Mouse (Mus musculus): ENCODE measurements around the gene Usp16. TPM values are rescaled to one million over a fixed set of nuclear protein-coding genes. Genes with fewer than 3 reads are reported as not detected.
"Not testable (repeated sequence)": the region's sequence is repeated elsewhere in the genome, so short reads cannot be mapped to it uniquely, and the experiment has no call there.

Usp16 gene
- total RNA-seq, 2 experiments from 2014 or later = 42.0 to 47.6 TPM

- no peak for DNase-seq
These were observed 34.1 kb downstream of the Usp16 start for GRCm38 (mm10) chr16:87488605-87489004.

- DNase-seq = not testable (repeated sequence)
These were observed 37.8 kb downstream of the Usp16 start for GRCm38 (mm10) chr16:87492191-87492792.

DNA sequence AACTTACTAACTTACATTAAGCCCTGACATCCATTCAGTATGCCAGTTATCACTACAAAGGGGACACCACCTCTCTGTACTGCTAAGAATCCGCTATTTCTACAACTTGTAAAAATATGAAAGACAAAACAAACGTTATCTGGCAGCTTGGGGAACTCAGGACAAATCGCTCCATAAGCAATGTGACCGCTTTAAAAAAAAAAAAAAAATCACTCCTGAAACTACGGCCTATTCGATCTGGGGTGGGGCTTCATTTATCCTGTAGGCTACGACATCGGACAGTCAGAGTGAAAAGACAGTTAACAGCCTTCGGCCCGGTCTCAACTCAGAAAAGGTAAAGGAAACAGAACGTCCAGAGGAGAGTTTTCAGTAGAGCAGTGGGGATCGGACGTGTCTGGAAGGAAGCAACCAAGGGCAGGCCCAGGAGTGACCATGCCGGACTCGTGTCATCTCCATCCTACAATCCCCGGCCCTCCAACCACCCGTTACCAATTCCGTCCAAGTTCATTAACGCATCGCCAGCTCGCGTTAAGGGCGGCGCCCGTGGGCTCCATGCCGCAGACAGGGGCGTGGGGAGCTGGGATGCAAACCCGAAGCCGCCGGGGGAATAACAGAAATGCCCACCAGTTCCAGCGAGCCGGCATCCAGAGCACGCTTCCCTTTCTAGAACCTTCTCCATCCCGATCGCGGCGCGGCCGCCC is 40.6 kb downstream of the Usp16 start:
- DNase-seq = peak in 1 of 2 experiments; percentile 6

DNA sequence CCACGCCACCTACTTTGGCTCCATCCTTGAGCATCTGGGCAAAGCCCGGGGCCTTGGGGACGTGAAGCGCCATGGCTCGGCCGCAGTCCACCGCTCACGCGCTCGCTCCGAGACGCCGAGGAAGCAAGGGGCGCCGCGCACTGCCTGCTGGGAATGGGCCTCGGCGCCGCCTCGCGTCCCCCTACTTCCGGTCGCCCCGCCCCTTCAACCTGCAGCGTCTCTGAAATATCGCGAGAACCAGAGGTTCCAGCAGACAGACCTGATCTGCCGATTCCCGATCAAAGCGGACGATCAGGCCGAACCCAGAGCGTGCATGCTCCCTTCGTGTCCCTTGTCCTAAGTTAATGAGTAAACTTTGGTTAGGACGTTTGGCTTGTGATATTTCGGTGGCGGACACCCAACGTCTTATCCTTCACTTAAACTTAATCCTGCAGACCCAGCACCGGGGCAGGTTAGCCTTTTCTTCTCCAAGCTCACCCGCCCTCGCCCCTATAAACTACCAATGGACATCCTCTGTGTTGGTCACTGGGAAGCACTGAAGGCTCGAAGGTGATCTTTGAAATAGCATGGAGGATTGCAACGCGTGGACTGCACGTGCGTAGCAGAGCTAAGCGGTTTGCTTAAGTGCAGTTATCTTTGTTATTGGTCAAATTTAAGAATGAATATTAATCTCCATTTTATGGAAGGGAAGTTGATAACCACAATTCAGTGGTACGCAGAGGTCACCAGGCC is 41.4 kb downstream of the Usp16 start, which contains the start of gene Cct8:
Gene Cct8 (minus strand): TSS at position 158 of the 732 bp plus-strand sequence.
- DNase-seq = peak; percentile 94 to 95

DNA sequence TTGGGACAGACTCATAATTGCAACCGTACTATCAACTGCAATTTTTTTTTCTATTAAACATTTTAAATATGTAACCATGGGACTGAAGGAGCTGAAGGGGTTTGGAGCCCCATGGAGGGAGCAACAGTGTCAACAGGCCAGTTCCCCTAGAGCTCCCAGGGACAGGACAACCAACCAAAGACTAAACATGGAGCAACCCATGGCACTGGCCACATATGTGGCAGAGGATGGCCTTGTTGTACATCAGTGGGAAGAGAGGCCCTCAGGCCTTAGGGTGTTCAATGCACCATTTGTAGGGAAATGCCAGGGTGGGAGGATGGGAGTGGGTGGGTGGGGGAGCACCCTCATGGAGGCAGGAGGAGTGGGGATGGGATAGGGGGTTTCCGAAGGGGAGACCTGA is 42.2 kb downstream of the Usp16 start:
- no peak for DNase-seq

GRCm38 (mm10) chr16:87497171-87497570 is 42.7 kb downstream of the Usp16 start:
- DNase-seq = no peak

GRCm38 (mm10) chr16:87499556-87499955 is 45.1 kb downstream of the Usp16 start:
- no peak for DNase-seq

DNA sequence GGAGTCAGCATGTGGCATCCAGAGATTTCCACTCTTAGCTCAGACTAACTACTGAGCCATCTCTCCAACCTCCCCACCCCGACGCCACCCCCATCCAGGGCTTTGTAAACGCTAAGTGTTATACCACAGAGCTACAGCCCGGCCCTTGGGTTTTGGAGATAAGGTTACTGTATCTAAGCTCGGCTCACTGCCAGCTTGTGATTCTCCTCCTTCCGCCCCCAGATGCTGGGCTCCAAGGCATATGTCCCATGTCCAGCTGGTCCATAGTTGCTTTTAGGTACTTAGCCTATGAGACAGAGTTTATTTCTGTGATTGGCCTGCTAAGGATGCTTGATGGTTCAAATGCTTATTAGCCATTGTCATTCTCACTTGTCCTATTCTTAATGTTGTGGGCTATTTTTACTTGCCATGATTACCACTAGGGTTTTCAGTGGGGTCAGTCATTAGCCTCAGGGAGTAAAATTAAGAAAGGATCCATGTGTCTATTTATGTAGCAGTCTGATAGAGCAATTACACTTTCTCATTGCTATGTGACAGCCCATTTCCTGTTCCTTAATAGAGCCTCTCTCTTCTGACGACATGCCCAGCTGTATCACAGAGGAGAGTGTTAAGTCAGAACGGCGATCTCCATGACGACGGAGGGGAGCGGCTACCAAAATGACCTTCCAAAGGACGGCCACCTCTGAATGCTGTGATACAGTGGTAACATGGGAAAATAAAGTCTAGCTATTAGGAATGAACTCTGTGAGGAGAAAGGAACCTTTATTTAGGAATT is 47.0 kb downstream of the Usp16 start:
- no peak for DNase-seq

DNA sequence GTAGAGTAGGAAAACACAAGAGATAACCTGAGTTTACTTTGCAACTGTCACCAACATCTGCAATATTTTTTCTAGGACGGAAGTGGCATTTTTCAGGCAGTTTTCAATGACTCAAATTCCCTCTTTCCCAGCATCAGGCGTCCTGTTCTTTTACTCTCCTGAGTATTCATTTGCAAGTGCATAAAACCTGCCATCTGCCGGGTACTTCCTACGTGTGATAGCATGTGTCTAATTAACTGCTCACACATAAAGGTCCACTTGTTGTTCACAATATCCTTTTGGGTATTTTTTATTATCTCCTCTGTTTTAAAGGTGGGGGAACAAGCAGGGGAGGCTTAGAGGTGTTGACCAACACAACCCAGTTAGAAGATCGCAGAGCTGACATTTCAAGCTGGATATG is 57.2 kb downstream of the Usp16 start:
- no peak for DNase-seq

- no peak for DNase-seq
These were observed 57.8 kb downstream of the Usp16 start for GRCm38 (mm10) chr16:87512331-87512730.

DNA sequence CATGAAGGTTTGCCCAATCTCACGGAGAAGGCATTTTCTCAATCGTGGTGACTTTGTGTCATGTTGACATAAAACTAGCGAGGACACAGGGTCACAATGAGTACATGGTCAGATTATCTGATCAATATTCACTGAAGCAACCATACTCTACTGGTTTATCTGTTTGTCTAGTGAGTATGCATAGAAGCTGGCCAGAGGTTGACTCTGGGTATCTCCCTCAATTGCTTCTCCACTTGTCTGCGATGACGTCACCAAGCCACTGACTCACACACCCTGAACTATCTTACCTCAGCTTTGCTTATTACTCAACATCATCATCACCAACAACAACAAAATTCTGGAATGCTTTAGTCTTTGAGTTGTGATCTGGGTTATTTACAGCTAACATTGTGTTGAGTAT is 69.7 kb downstream of the Usp16 start:
- no peak for DNase-seq

GRCm38 (mm10) chr16:87527553-87528249 is 73.2 kb downstream of the Usp16 start:
- DNase-seq = no peak

DNA sequence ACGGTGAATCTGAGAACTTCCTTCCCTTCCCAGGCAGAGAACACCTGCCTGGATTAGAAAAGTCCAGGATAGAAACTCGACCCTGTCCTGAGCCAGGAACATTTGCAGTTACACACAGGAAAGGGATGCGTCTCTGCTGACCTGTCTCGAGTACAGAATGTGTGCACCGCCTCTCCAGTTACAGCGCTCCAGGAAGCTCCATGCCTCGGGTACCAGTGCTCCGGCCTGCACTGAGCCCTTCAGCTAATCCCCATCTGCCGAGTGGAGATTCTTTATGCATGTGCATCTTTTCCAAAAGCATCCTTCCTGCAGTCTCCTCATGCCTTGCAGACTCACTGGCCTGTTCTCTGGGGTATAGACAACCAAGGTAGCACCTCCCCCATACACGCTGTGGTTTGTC is 74.3 kb downstream of the Usp16 start:
- DNase-seq = no peak

Other genes with a start within 250 kb of the Usp16 start
- 10 to 100 TPM; 18.9 to 20.0 TPM for gene N6amt1, start 100.5 kb upstream of the Usp16 start, total RNA-seq (2021)
- 10 to 100 TPM; 46.9 to 50.0 TPM for gene Ltn1, start 22.1 kb upstream of the Usp16 start, total RNA-seq (2021)
- gene Rwdd2b, start 14.1 kb upstream of the Usp16 start, total RNA-seq (2021) = 10 to 100 TPM in 1 of 2 experiments, 1 to 10 TPM in 1; 9.1 to 10.3 TPM
- gene Cct8, start 41.2 kb downstream of the Usp16 start, total RNA-seq (2021) = 100 to 1,000 TPM; 171 to 186 TPM
- under 1 TPM; 0.27 to 0.83 TPM for gene Map3k7cl, start 98.6 kb downstream of the Usp16 start, total RNA-seq (2021)
- 10 to 100 TPM; 11.7 to 12.7 TPM for gene Bach1, start 244.2 kb downstream of the Usp16 start, total RNA-seq (2021)